Mouse (Mus musculus) hindbrain, embryonic 16.5 days (tissue): ENCODE measurements at regions not wholly inside any gene's neighbourhood (a gene's known extent, or its start where the extent isn't known, plus 50 kb on each side); places are given as distances from the start of the nearest gene placed in this dataset.

ENCODE experiments used
- ATAC-seq: fragments of 200-750 bp; cut with Nextera tagmentation; 2 replicates; pipeline ENCODE4 v1.8.0; 2017; ENCODE audit warnings: moderate TSS enrichment, moderate library complexity
- H3K27ac ChIP-seq: fragments of 300-500 bp; sonication (generic); 2 replicates; pipeline ENCODE4 v1.5.1; 2014; ENCODE audit warnings: low read depth, mild to moderate bottlenecking, control low read depth, low read length, moderate library complexity
- H3K27me3 ChIP-seq: fragments of 300-500 bp; sonication (generic); replicated peaks from 2 replicates; pipeline ENCODE4 v1.6.1; 2014; ENCODE audit warnings: low read length; ENCODE audit not compliant: control insufficient read depth, insufficient read depth
- H3K36me3 ChIP-seq: fragments of 300-500 bp; sonication (generic); 2 replicates; pipeline ENCODE4 v1.6.1; 2014; ENCODE audit warnings: mild to moderate bottlenecking, low read length, moderate library complexity, mixed read lengths; ENCODE audit not compliant: control insufficient read depth, insufficient read depth
- H3K4me1 ChIP-seq: fragments of 300-500 bp; sonication (generic); 2 replicates; pipeline ENCODE4 v1.6.1; 2014; ENCODE audit warnings: low read depth, low read length; ENCODE audit not compliant: control insufficient read depth, insufficient read depth
- H3K4me2 ChIP-seq: fragments of 300-500 bp; sonication (generic); 2 replicates; pipeline ENCODE4 v1.6.1; 2014; ENCODE audit warnings: mild to moderate bottlenecking, low read length, control low read depth, moderate library complexity
- H3K4me3 ChIP-seq: fragments of 300-500 bp; sonication (generic); 2 replicates; pipeline ENCODE4 v1.5.1; 2014; ENCODE audit warnings: mild to moderate bottlenecking, low read length, control low read depth, moderate library complexity
- H3K9ac ChIP-seq: fragments of 300-500 bp; sonication (generic); 2 replicates; pipeline ENCODE4 v1.6.1; 2014; ENCODE audit warnings: low read depth, mild to moderate bottlenecking, control low read depth, low read length, moderate library complexity
- H3K9me3 ChIP-seq: fragments of 300-500 bp; sonication (generic); 2 replicates; pipeline ENCODE4 v1.6.1; 2014; ENCODE audit warnings: mild to moderate bottlenecking, low read length, moderate library complexity; ENCODE audit not compliant: control insufficient read depth
- WGBS: fragments of 180-500 bp; shearing (Covaris S2); extraction: QIAGEN DNeasy Blood & Tissue Kit; methylation state at CpG from one replicate; pipeline ENCODE4 v1.1.7; 2014; 5-methylcytosine and 5-hydroxymethylcytosine counted together

- WGBS, result 57% methylated on average over 5 of the region's 5 CpGs
- no peaks in the 10 kb centered on the region for H3K36me3 ChIP-seq
- no peak for ATAC-seq
Measured at GRCm38 (mm10) chr13:118603474-118603873, 66.1 kb upstream of the Fgf10 start.

DNA sequence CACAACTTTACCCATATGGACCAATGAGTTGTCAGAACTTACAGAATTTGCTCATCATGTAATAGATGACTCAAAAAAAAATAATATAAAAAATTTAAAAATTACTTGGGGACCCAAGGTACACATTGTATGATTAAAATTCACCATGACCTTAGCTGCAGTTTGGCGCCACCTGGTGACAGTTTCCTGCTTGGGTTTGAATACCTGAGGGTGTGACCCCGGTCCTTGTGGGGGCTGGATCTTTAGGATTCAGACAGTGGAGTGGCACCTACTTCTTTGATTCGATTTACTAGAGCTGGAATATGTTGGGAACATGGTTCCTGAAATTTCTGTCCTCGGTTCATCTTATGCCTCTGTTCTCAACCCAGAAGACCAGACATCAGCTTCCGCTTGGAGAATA is 72.7 kb upstream of the Fgf10 start:
- H3K9me3 ChIP-seq, result no peaks in the 10 kb centered on the region
- H3K27ac ChIP-seq, result no peak overlapping the region
- WGBS, result 77% methylated on average over 5 of the region's 5 CpGs
- ATAC-seq, result no peak
- H3K27me3 ChIP-seq, result no peaks in the 10 kb centered on the region
- H3K9ac ChIP-seq, result no peak overlapping the region
- no peaks in the 10 kb centered on the region for H3K4me1 ChIP-seq
- H3K4me2 ChIP-seq, result no peak overlapping the region
- H3K36me3 ChIP-seq, result no peaks in the 10 kb centered on the region
- H3K4me3 ChIP-seq, result no peak overlapping the region

More at GRCm38 (mm10) chr13:118603474-118603873, 66.1 kb upstream of the Fgf10 start:
- no peak overlapping the region for H3K4me3 ChIP-seq
- H3K27ac ChIP-seq, result no peak overlapping the region
- no peak overlapping the region for H3K4me2 ChIP-seq
- no peaks in the 10 kb centered on the region for H3K27me3 ChIP-seq
- H3K9me3 ChIP-seq, result no peaks in the 10 kb centered on the region
- H3K4me1 ChIP-seq, result no peaks in the 10 kb centered on the region
- no peak overlapping the region for H3K9ac ChIP-seq

DNA sequence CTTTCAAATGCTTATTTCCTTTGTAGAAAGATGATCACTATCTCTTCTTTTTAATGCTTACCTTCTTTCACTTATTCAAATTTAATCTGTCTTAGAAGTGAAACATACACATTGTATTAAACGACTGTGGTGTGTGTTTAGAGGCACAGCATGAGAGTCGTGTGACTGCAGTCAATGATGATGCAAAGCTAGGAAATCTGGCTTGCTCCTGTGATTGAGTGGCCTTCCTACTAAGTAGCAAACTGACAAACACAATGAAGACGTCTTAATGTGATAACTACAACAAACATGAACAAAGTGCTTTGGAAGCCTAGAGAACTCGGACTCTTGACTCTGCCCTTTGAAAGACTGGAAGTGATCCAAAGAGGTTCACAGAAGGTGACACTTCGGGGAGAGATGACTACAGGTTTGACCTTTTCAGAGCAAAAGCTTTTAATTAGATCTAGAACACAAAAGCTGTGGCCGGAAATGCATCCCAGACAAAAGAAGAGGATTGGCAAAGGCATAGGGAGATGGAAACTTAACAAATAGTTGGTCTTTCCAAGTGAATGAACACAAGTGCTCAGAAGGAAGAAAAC is 73.3 kb upstream of the Fgf10 start:
- Histone ChIP-seq H3K4me1 (no peaks in the 10 kb centered on the region), H3K9ac (no peak overlapping the region), H3K4me3 (no peak overlapping the region), H3K27me3 (no peaks in the 10 kb centered on the region), H3K9me3 (no peaks in the 10 kb centered on the region), H3K4me2 (no peak overlapping the region), H3K27ac (no peak overlapping the region), H3K36me3 (no peaks in the 10 kb centered on the region)
- WGBS, result 42% methylated on average over 6 of the region's 6 CpGs
- ATAC-seq, result no peak

DNA sequence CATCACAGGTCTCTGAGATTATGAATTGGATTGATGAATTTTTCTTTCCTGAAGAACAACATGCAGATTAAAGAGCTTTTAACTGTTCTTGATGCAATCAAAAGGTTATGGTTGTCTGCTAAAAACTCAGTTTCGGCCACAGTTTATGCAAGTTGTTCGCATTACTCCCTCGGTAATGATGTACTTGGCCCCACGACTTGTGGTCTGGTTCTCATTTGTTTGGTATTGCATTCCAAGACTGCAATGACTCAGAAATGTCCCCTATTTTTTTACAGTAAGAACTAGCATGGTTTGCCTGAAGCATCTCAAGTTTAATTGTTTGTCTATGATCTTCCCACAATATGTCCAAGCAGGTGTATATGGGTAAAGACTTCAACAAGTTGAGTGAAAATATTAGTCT is 77.5 kb upstream of the Fgf10 start:
- Histone ChIP-seq H3K4me3 (no peak overlapping the region), H3K9ac (no peak overlapping the region), H3K9me3 (no peaks in the 10 kb centered on the region), H3K4me1 (no peaks in the 10 kb centered on the region), H3K27me3 (no peaks in the 10 kb centered on the region), H3K4me2 (no peak overlapping the region), H3K36me3 (no peaks in the 10 kb centered on the region), H3K27ac (no peak overlapping the region)
- WGBS, result 87% methylated on average over 4 of the region's 4 CpGs
- no peak for ATAC-seq

- 69% methylated on average over 1 of the region's 1 CpGs for WGBS
Measured at GRCm38 (mm10) chr13:118572555-118572954, 97.0 kb upstream of the Fgf10 start.

DNA sequence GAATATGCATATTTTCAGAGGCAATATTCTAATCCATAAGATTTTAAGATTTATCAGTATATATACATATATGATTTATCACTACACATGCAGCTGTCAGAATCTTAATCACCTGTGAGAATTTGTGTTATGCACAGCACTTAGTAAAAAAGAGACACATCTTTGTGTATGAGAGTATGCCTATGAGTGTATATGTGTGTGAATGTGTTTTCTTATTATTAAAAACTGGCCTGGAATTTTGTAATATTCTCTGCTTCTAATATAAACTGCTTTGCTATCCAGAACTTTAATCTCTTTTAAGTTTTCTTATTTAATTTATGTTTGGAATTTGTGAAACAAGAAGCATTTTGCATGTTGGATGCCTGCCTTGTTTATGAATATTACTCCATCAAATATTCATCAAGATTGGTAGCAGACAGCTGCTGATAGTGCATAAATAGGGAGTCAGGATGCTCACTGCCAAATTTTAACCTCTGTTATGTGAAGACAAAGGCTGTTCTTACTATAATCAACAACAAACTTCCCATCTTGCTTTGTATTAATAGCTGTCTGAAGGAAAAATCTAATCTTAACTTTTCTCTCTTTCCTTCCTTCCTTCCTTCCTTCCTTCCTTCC is 104.3 kb upstream of the Fgf10 start:
- Histone ChIP-seq H3K4me1 (no peaks in the 10 kb centered on the region), H3K4me3 (no peak overlapping the region), H3K9ac (no peak overlapping the region), H3K36me3 (no peaks in the 10 kb centered on the region), H3K9me3 (no peaks in the 10 kb centered on the region), H3K27me3 (no peaks in the 10 kb centered on the region), H3K4me2 (no peak overlapping the region), H3K27ac (no peak overlapping the region)
- no peak for ATAC-seq

More at GRCm38 (mm10) chr13:118572555-118572954, 97.0 kb upstream of the Fgf10 start:
- Histone ChIP-seq H3K27ac (no peak overlapping the region), H3K36me3 (no peaks in the 10 kb centered on the region), H3K9ac (no peak overlapping the region), H3K27me3 (no peaks in the 10 kb centered on the region), H3K4me2 (no peak overlapping the region), H3K4me3 (no peak overlapping the region), H3K9me3 (no peaks in the 10 kb centered on the region), H3K4me1 (no peaks in the 10 kb centered on the region)
- no peak for ATAC-seq

DNA sequence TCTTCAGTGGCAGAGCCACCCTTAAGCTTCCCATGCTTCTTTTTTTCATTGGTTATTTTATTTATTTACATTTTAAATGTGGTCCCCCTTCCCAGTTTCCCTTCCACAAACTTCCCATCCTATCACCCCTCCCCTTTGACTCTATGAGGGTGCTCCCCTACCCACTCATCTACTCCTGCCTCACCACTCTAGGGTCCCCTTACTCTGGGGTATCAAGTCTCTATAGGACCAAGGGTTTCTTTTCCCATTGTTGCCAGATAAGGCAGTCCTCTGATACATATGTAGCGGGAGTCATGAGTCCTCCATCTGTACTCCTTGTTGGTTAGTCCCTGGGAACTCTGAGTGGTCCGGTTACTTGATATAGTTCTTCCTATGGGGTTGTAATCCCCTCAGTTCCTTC is 110.6 kb upstream of the Fgf10 start:
- no peak overlapping the region for H3K27ac ChIP-seq
- H3K4me3 ChIP-seq, result no peak overlapping the region
- 83% methylated on average over 2 of the region's 2 CpGs for WGBS
- no peaks in the 10 kb centered on the region for H3K36me3 ChIP-seq
- no peak for ATAC-seq
- H3K9me3 ChIP-seq, result no peaks in the 10 kb centered on the region
- no peak overlapping the region for H3K4me2 ChIP-seq
- no peaks in the 10 kb centered on the region for H3K27me3 ChIP-seq
- H3K4me1 ChIP-seq, result no peaks in the 10 kb centered on the region
- H3K9ac ChIP-seq, result no peak overlapping the region

GRCm38 (mm10) chr13:118552029-118552428 is 117.6 kb upstream of the Fgf10 start:
- Histone ChIP-seq H3K36me3 (no peaks in the 10 kb centered on the region), H3K4me2 (no peak overlapping the region), H3K9me3 (no peaks in the 10 kb centered on the region), H3K9ac (no peak overlapping the region), H3K27me3 (no peaks in the 10 kb centered on the region), H3K27ac (no peak overlapping the region), H3K4me3 (no peak overlapping the region), H3K4me1 (no peaks in the 10 kb centered on the region)
- 74% methylated on average over 2 of the region's 2 CpGs for WGBS
- ATAC-seq, result no peak

DNA sequence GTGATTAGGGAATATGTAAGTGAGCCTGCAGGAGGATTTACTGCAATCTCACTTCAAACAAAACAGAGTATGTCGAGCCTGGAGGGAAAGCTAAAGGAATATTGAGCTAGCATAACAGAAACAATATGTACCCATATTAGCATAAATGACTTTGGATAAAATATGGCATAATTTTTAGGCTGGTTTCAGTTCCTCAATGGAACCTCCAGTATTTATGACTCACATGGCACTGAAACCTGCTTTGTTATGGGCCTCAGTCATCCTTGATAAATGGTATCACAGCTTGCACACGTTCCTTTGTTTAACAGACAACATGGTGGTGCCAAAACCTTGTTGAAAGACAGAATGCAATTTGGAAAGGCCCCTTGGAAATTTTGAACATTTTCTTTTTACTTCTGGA is 130.8 kb upstream of the Fgf10 start:
- Histone ChIP-seq H3K27me3 (no peaks in the 10 kb centered on the region), H3K4me2 (no peak overlapping the region), H3K27ac (no peak overlapping the region), H3K4me3 (no peak overlapping the region), H3K9me3 (no peaks in the 10 kb centered on the region), H3K36me3 (no peaks in the 10 kb centered on the region), H3K4me1 (no peaks in the 10 kb centered on the region), H3K9ac (no peak overlapping the region)
- 55% methylated on average over 2 of the region's 2 CpGs for WGBS
- ATAC-seq, result no peak
